Mouse (Mus musculus) heart, adult 18-20 months (tissue): ENCODE measurements around the gene Lrrc23. TPM values are rescaled to one million over a fixed set of nuclear protein-coding genes. Genes with fewer than 3 reads are reported as not detected.

Experiments used
- DNase-seq, 2 experiments: peaks; one replicate each; pipeline ENCODE4 v3.0.0; 2021 to 2022; ENCODE audit warnings: mixed read lengths in 1 of 2
- total RNA-seq, 2 experiments: library from RNA; stranded (reverse); gene quantifications; 2 replicates each; pipeline ENCODE4 v1.2.3; 2021

Gene Lrrc23
- total RNA-seq, 2 experiments from 2014 or later: 0.55 to 0.82 TPM

- DNase-seq: peak in 1 of 2 experiments; percentile 48
Measured at GRCm38 (mm10) chr6:124767920-124768703, 11.4 kb downstream of the Lrrc23 start.

GRCm38 (mm10) chr6:124767536-124767919 is 12.0 kb downstream of the Lrrc23 start:
- DNase-seq: no peak

- no peak for DNase-seq
Measured at GRCm38 (mm10) chr6:124765951-124766350, 13.6 kb downstream of the Lrrc23 start.

GRCm38 (mm10) chr6:124759259-124759658 is 20.3 kb downstream of the Lrrc23 start:
- peak; percentile 88 to 92 for DNase-seq

- DNase-seq: no peak
Measured at GRCm38 (mm10) chr6:124758849-124759232, 20.7 kb downstream of the Lrrc23 start.

DNA sequence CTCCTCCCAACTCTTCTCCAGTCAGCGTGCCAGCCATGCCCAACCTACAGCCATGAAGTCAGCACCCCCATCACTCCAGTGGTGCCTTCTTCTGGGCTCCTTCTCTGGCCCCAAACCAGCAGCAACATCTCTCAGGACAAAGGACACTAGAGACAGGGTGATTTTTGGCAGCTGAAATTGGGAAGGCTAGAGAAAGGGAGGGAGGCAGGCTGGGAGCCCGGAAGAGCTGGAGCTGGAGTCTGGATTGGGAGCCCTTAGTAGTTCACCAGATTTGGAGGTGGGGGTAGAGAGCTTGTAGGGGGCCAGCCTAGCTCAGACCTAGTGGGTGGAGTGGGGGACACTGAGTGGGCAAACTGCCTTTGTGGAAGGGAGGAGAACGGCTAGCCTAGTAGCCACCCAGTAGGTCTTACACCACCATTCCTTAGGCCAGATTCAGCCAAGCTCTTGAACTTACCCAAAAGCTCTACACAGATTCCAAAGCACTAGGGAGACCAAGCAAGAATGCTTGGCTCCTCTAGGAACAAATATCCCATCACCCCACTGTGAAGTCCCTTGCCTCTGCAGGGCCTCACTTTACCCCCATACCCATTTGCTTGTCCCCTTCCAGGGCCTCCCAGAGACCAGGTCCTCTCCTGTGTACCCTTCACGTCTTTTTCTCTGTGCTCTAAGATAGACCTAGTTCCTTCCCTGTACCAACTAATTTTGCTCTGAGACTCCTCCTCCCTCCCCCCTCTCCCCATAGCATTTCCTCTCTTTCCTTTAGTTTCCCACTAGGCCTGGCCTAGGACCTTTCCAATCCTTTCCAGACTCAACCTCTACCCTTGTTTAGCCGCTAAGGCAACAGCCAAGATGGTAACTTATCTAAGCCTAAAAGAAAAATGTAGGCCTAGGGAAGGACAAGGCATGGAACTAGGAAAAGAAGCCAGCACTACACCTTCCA is 21.3 kb downstream of the Lrrc23 start:
- peak; percentile 80 for DNase-seq

DNA sequence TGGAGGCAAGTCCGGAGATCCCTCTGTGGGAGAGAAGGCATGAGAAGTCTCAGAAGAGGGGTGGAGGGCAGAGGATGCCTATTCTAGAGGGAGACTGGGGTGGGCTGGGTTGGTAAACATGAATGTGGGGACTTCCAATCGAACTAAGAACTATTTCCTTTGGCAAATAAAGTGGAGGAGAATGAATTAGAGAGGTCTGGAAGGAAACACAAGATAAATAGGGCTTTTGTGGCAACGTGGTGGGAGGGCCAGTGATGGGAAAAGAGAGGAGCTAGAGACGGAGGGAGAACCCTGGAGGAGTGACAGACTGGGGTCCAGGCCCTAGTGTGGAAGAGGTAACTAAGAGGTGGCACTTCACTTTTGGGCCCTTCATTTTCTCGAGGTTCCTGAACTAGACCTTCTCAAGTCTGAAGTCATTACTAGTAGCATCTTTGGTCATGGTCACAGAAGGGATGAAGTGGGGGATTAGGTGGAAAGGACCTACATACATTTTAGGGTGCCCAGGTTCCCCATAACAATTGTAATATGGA is 22.1 kb downstream of the Lrrc23 start:
- DNase-seq: no peak

DNA sequence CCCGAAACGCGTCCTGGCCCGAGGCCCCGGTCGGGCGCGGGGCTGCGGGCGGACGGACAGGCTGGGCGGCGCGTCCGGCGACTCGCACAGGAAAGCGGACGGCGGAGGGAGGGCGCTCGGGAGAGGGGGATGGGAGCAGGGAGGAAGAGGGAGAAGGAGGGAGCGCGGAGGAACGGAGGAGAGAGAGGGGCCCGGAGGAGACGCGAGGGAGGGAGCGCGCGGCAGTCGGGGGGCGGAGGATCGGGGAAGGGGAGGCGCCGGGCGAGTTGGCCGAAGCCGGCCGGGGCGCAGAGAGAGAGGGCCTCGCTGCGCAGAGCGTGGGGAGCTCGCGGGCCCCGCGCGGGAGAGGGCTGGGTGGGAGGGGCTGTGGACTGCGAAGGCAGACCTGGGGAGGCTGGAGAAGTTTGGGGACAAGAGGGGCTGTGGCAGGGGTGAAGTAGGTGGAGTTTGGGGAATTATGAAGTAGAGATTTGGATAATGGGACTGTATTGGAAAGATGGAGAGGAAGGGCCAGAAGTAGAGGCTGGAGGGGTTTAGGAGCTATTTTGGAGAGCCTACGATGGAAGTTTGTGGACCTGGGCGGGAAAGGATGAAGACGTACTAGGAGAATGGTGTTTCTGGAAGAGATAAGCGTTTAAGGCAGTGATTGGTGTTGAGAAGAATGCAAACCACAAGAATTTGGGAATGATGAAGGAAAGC is 22.7 kb downstream of the Lrrc23 start:
- peak; percentile 89 to 92 for DNase-seq

DNA sequence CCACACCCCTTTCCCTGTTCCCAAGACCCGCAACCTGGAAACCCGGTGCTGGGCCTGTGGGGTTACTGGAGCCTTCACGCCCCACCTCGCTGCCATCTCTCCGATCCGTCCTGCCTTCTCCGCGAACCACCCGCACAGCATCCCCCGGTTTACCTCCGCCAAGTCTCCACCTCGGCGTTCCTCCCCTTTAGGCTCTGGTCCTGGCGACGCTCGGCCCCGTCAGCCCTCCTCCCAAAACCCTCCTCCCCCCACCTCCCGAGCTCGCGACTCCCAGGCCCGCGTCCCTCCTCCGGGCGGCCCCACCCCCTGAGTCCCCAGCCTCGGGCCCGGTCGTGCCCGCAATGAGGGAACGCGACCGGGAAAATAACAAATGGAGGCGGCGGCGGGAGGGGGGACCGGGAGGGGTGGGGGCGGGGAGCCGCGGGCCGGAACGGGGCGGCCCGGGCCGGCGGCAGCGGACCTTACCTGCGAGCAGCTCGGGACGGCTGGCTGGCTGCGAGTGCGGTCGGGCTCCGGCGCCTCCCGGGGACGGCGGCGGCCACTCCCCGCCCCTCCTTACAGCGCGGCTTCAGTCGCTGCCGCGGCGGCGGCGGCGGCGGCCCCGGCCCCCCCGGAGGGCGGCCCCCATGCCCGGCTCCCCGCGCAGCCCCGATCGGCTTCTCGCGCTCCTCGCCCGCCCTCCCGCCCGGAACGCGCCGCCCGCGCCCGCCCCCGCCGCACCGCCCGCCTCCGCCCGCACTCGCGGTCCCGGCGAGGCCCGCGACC is 23.5 kb downstream of the Lrrc23 start, which contains the start of the genes Gm45234 and Atn1:
Gm45234 (minus strand) TSS at position 191 of the 765 bp plus-strand sequence.
Atn1 (minus strand) TSS at position 694 of the 765 bp plus-strand sequence.
- DNase-seq: peak; percentile 81 to 87

GRCm38 (mm10) chr6:124755306-124755705 is 24.2 kb downstream of the Lrrc23 start:
- DNase-seq: peak in 1 of 2 experiments; percentile 32

DNA sequence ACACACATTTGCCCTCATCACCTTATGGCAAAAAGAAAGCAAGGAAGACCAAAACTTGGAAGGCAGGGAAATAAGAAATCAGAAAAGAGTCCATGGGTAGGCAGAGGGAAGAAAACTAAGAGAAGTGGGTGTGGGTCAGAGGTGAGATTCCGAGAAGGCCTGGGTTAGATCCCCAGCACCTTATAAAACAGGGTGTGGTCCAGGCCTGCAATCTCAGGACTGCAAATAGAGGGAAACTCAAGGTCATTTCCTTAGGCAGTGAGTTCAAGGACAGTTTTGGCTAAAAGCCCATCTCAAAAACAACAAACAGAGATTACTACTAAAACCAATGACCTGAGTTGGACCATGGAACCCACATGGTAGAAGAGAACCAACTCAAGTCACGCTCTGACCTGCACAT is 25.7 kb downstream of the Lrrc23 start:
- no peak for DNase-seq

DNA sequence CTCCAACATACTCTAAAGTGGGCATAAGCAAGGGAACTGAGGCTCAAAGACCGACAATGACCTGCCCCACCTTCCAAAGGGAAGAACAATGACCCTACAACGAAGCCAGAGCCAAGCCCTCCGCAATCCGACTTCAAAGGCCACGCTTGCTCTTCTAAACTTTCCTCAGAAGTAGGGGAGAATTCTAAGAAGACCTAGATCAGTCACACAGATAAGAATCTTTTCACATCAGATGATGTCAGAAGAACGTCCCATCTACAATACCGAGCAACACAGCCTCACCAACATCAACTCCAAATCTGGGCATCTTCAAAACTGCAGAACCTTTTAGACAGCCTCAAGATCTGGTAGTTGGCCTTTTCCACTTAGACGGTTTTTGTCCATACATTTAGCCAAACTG is 29.1 kb downstream of the Lrrc23 start:
- DNase-seq: no peak

GRCm38 (mm10) chr6:124746654-124747632 is 32.6 kb downstream of the Lrrc23 start:
- DNase-seq: no peak

GRCm38 (mm10) chr6:124746296-124746605 is 33.3 kb downstream of the Lrrc23 start:
- DNase-seq: peak in 1 of 2 experiments; percentile 38

DNA sequence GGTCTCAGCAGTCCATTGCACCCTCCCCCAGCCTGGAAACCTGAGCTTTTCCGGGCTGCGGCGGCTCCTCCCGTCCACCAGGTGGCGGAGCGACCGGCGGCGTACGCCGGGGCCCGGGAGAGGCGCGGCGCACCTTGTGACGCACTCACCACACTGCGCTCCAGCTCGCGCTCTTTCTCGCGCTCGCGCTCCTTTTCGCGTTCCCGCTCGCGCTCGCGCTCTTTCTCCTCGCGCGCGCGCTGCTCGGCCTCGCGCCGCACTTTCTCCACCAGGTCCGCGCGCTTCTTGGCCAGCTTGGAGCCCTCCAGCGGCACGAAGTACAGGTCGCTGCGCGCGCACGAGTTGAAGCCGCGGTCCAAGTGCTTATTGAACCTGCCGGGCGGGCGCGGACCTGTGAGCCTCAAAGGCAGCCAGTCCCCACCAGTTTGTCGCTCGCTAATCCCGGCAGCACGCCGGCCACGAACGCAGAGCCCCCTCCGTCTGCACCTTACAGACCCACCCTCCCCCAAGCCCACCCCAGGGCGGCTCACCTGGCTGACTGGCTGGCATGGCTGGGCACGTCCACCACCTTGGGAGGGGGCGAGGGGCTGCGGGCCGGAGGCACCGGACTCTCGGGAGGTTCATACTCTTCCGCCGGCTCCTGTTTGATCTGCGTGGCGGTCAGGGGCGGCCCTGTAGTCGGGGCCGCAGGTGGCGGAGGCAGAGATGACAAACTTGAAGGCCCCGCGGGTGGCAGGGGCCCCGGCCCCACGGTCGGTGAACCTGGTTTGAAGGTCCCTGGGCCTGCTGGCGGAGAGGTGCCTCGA is 33.8 kb downstream of the Lrrc23 start:
- peak; percentile 94 to 95 for DNase-seq

DNA sequence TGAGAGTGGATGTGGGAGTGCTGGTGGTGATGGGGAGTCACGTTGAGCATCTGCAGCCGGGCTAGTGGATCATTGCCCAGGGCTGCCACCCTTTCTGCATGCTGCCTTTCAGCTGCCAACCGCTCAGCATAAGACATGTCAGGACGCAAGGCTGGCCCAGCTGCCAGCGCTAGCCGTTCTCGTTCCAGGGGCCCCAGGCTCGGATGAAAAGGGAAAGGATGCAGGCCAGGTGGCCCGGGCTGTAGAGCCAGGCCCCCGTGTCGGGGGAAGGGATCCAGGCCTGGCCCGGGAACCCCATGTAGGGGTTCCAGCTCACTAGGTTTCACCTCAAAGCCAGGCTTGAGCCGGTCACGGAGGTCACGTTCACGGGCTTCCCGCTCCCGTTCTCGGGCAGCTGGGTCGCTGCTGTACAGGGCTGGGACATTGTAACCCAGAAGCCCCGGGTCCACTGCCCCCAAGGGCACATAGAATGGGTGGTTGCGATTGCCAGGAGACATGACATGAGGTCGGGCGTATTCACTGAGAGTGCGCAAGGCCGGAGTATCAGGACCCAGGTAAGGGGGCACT is 34.7 kb downstream of the Lrrc23 start:
- no peak for DNase-seq

- no peak for DNase-seq
Measured at GRCm38 (mm10) chr6:124743647-124744046, 35.9 kb downstream of the Lrrc23 start.

GRCm38 (mm10) chr6:124742839-124743514 is 36.5 kb downstream of the Lrrc23 start:
- DNase-seq: no peak
